ENCODE assay signal across 20 mouse cellular contexts in the genomic region with DNA sequence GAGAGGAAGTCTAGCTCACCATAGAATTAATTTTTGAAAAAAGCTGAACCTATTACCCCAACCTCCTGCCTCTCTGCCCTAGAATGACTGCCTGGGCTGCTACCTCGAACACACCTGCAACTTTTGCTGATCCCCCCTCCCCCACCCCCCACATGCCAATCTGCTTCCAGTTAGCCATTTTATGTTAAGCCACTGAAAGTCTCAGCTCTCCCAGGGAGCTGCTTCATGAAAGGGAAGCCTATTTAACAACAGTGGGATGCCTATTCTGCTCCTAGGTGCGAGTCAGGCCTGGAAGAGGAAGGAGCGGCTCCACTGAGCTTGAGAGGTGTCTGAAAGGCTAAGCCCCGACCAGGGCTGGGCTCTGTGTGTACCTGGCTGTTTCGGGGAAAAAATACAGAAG. TPM values are rescaled to one million over a fixed set of nuclear protein-coding genes. Genes with fewer than 3 reads are reported as not detected.
"Had no signal": no experiment of that assay in that cellular context is flagged by ENCODE, and none has a peak within 500 bp of the region (broad histone marks: within the 10 kb centered on the region; RNA-seq: fewer than 3 reads in every experiment).

No protein-coding gene starts in this region.

- H3K9ac ChIP-seq: liver, embryonic 13.5 days; liver, postnatal 0 days; lung, embryonic 15.5 days; midbrain, embryonic 15.5 days; neural tube, embryonic 12.5 days had no signal

- ATAC-seq: liver, postnatal 0 days; midbrain, embryonic 15.5 days had no signal

- H3K4me3 ChIP-seq: layer of hippocampus, adult 2 months; liver, embryonic 13.5 days; lung, embryonic 15.5 days; megakaryocyte, embryonic 14.5 days; midbrain, embryonic 15.5 days; neural tube, embryonic 12.5 days had no signal

- H3K27ac ChIP-seq: layer of hippocampus, adult 2 months; liver, embryonic 13.5 days; lung, embryonic 15.5 days; macrophage; midbrain, embryonic 15.5 days; neural tube, embryonic 12.5 days had no signal

- DNase-seq: kidney, postnatal 10 days; kidney, postnatal 4 days; liver; liver, embryonic 13.5 days; liver, postnatal 0 days; lung, postnatal 14 days; right cerebral cortex, postnatal 4 days; thymus, postnatal 4 days had no signal

- H3K9me3 ChIP-seq: liver, embryonic 13.5 days; lung, embryonic 15.5 days; megakaryocyte, embryonic 14.5 days; midbrain, embryonic 15.5 days; neural tube, embryonic 12.5 days had no signal

- H3K4me1 ChIP-seq: liver, embryonic 13.5 days; megakaryocyte, embryonic 14.5 days; midbrain, embryonic 15.5 days; neural tube, embryonic 12.5 days had no signal

- H3K27me3 ChIP-seq: liver, embryonic 13.5 days; lung, embryonic 15.5 days; midbrain, embryonic 15.5 days; neural tube, embryonic 12.5 days had no signal

- H3K36me3 ChIP-seq: lung, embryonic 15.5 days; midbrain, embryonic 15.5 days; neural tube, embryonic 12.5 days had no signal

- H3K4me2 ChIP-seq: liver, embryonic 13.5 days; lung, embryonic 15.5 days; midbrain, embryonic 11.5 days; midbrain, embryonic 15.5 days; neural tube, embryonic 12.5 days had no signal

RNA-seq across cellular contexts. Expression of a gene that starts 8.1 kb away (rescaled TPM):
- total RNA-seq: monocyte, adult 5-6 weeks; neutrophil, adult 5-6 weeks had no signal
- polyA plus RNA-seq: kidney, embryonic 14.5 days; liver, embryonic 13.5 days; liver, postnatal 0 days; macrophage; midbrain, embryonic 11.5 days; neural tube, embryonic 12.5 days; spleen, adult 2 months; stomach, embryonic 16.5 days had no signal
